Mouse (Mus musculus) mature B cell (primary cell): ENCODE results near the gene Nacc2.

Experiments used
- in situ Hi-C: fragments of 300-500 bp; cut with MboI; formaldehyde crosslinking; loops from 2 replicates; pipeline ENCODE4 v1.14.3; 2019

Gene Nacc2

GRCm38 (mm10) chr2:26123079-26123648 is at the start of gene Nacc2:
Gene Nacc2, minus strand, starts transcription at chr2:26123220.
- in situ Hi-C loops = no loop called here

GRCm38 (mm10) chr2:26172166-26172565 is 49.1 kb upstream of the Nacc2 start:
- in situ Hi-C loops = no loop called here

DNA sequence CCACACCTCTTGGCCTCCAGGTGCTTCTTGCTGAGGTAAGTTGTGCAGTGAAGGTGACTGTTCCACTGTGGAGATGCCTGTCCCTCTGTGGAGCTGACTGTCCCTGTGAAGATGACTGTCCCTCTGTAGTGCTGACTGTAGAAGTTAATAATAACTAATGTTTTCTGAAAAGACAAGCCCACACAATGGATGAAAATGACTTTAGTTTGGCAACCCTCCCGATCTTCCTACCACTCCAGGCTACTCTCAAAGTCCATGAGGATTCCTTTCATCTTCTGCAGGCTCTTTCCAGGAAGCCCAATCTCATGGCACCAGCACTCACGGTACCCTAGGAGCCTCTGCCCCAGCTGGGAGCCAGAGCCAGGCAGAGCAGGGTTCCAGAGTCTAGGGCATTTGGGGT is 47.4 kb upstream of the Nacc2 start:
- in situ Hi-C loops = no loop called here

GRCm38 (mm10) chr2:26168843-26169579 is 46.0 kb upstream of the Nacc2 start:
- in situ Hi-C loops = no loop called here

GRCm38 (mm10) chr2:26166890-26167289 is 43.9 kb upstream of the Nacc2 start:
- in situ Hi-C loops = no loop called here

DNA sequence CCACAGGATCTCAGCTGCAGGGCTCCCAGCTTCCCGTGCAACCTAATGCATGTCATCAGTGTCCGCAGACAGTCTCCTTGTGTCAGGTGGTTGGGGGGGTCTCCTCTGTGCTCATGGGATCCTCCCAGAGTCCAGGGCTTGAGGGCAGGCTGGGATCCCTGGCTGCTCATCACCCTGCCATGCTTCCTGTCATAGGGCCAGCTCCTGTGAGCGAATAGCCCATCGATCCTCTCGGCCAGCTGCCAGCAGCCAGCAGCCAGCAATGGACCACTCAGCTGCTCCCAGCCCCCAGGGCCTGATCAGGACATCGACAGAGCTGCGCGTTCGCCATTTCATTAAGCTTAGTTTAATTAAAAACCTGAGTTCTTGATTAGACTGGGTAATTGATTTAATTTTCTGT is 35.0 kb upstream of the Nacc2 start:
- in situ Hi-C loops = no loop called here

GRCm38 (mm10) chr2:26156191-26156977 is 33.4 kb upstream of the Nacc2 start:
- in situ Hi-C loops = no loop called here

DNA sequence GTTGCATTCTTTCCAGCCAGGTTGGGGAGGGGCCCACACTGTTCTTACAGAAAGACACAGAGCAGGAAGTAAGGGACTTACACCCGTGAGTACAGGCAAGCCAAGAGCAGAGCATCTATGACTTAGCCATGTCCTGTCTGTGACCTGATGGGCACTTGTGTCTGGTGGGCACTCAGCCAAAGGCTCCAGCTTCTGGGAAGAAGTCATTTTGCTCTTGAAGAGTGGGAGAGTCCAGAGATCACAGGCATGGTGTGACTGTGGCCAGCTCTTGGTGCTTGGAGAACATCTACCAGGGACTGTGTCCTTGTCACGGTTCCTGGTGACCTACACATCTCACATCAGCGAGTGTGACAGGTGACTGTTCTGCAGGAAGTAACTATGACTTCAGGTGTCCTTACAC is 32.7 kb upstream of the Nacc2 start:
- in situ Hi-C loops = no loop called here

DNA sequence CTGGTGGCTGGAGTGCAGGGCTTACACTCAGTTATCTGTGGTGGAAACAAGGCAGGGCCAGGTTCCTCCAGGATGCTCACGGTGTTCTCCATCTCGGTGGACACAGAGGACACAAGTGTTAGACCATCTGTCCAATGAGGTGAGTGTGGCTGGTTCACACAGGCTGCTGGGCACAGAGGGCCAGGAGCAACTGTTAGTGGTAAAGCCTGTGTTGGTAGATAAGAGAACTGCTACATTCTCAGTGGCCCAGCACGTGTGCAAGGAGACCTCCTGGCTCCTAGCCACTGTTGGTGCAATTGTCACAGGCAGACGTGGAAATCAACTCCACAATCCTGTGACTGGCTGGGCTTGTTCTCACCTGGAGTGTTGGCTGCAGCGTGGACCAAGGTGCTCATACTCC is 31.6 kb upstream of the Nacc2 start:
- in situ Hi-C loops = no loop called here

- in situ Hi-C loops = no loop called here
These were observed 30.9 kb upstream of the Nacc2 start for GRCm38 (mm10) chr2:26153909-26154340.

DNA sequence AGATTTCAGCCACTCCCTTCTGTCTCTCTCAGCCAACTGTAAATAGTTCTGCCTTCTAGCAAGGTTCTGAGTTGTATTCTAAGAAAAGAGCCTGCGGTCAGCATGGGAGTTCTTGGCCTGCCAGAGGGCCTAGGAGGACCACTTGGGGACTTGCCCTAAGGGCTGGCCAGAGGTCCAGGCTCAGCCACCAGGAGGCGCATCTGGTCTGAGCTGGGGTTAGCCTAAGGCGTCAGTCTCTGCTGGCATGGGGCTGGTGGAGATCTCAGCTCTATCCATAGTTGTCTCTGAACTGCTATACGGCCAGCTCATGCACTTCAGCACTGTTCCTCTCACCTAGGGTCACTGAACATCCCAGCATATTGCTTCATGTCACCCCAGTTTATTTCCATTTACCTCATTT is 30.3 kb upstream of the Nacc2 start:
- in situ Hi-C loops = no loop called here

DNA sequence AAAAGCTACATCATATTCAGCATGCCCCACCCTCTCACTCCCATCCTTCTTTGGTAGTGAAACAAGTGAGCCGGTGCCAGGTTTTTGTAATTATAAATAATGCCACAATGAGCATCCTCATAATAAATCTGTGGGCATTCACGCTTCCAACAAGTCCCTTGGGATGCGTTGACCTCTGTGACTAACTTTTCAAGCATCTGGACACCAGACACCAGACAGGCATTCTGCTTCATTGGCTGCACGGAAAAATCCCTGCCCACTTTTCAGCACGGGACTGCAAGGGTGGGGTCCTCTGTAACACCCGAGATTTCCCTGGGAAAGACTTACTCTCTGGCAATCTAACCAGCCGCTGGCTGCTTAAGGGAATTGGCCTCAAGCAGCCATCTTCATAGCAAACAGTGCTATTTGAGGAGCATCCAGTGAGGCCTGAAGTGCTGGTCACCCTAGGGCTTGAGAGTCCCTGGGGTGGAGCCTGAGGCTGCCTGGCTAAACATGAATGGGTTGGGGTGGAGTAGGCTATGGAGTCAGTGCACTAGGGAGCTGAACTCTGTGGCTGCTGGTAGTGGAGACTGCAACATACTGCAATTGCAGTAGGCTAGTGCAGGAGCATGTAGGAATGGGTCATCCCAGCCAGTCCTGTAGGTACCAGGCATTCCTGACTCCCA is 24.8 kb upstream of the Nacc2 start:
- in situ Hi-C loops = no loop called here

DNA sequence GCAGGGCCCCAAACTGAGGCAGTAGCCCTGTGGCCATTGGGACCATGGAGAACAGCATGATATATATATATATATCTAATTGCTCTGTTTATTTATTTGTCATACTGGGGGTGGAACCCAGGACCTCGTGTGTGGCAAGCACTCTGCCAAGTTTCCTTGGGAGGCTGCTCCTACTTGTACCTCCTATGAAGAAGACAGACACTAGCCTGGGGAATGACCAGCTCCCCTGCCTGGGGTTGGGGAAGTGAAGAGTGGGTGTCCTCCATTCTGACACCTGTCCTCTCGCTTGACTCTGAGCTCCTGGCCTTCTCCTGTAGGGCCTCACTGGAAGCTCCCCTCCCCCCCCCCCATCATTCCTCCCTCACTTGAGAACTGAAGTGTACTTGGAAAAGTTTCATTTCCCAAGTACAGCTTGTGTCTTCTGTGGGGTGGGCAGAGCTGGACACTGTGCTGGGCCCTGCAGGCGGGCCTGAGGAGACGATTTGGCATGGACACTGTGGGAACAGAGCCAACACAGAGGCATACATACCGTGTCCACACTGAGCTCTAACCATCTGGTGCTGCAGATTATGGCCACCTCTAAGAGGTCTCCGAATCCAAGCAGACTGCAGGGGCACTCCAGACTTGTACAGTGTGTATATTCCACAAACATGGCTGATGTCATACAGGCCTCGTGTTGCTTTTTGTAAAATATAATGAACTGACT is 23.5 kb upstream of the Nacc2 start:
- in situ Hi-C loops = no loop called here

DNA sequence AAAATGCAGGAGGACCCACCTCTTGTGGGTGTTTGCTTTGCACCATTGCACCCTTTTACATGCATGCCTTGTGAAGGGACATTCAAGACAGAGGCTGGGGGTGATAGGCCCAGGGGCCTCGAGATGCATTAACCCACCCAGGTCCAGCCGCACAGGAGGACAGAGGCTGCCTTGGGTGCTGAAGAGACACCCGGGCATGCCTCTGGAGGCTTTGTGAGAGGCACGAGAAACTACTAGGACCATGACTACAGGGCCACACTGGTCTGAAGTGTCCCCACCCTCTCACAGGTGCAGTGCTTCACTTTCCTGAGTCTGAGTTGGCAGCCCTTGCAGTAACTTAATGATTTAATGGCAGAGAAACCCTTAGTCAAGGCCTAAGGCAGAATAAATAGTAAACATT is 22.1 kb upstream of the Nacc2 start:
- in situ Hi-C loops = no loop called here

DNA sequence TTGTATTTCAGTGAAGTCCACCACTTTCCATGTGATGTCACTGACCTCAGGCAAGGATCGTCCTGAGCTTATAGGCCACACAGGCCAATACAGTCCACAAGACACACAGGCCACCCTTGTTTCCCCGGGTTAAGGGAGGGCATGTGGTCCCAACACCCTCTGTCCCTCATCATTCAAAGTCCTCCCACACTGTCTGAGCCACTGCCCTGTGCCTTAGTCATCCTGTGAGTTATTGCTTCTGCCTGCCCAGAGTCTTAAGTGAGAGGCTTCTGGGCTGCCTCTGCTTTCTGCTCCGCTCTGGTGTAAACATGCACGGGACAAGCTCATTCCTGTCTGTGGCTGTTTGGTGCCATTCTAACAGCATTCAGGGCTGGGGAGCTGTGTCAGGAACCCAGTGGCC is 21.3 kb upstream of the Nacc2 start:
- in situ Hi-C loops = no loop called here

DNA sequence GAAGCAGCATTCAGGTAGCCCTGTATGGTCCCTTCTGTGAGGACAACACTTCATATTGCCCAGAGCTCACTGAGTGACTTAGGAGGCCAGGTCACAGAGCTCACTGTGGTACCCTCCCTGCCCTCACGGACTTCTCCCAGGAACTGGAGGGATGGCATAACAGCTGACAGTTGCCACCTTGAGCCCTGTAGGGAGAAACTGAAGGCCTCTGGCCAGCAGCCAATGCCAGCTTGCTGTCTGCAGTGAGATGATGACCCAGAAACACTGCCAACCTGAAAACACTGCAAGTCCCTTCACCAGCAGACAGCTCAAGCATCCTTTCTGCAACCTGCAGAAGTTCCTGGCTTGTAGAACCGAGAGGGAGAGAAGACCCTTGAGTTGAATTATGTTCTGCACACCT is 20.5 kb upstream of the Nacc2 start:
- in situ Hi-C loops = no loop called here

DNA sequence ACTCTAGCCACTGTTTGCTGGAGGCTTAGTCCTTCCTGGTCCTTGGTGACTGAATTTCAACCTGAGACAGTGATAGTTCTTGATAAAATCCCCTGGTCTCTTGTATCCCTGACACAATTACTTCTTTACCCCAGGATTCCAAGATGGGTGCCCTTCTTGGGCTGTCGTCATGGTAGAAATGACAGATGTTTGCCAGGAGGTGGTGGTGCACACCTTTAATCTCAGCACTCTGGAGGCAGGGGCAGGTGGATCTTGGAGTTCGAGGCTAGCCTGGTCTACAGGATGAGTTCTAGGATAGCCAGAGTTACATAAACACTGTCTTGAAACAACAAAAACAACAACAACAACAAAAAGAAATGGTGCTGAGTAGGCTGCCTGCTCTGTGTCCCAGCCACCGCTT is 20.0 kb upstream of the Nacc2 start:
- in situ Hi-C loops = no loop called here

DNA sequence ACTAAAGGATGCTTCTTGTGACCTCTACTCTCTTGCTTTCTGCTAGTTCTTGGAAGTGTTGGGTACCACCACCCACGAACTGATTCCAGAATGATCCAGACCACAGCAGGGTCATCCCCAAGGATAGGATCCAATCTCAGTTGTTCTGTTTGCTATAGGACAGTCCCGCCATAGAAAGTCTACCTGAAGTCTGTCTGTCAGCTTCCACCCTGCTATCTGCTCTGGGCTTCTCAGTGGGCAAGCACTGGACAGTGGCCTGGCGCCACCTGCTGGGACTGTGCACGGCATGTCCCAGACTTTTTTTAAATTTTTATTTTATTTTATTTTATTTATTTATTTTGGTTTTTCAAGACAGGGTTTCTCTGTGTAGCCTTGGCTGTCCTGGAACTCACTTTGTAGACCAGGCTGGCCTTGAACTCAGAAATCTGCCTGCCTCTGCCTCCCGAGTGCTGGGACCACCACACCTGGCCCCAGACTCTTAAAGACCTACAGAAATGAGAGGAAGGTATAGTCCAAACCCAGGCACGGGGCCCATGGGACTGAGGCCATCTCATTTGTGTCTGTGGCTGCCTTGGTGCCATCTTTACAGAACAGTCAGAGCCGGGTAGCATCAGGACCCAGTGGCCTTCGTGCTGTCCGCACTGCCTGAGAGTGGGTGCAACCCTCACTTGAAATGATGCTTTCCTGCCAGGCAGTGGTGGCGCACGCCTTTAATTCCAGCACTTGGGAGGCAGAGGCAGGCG is 19.0 kb upstream of the Nacc2 start:
- in situ Hi-C loops = no loop called here

DNA sequence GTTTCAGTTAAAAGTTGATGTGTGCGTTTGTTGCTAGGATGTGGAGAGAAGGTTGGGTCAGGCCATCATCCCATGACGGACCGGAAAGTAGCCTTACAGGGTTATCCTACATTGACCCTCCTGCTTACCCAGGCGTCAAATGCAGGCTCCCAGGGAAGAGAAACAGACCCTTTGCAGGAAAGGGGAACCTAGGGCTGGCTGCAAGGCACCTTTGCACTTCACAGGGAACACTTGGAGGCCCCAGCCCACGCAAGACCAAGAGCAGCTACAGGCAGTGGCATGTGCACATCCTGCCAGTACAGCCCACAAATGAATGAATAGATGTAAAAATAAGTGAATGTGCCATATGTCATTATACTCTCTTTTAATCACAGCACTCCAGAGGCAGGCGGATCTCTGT is 17.9 kb upstream of the Nacc2 start:
- in situ Hi-C loops = no loop called here

DNA sequence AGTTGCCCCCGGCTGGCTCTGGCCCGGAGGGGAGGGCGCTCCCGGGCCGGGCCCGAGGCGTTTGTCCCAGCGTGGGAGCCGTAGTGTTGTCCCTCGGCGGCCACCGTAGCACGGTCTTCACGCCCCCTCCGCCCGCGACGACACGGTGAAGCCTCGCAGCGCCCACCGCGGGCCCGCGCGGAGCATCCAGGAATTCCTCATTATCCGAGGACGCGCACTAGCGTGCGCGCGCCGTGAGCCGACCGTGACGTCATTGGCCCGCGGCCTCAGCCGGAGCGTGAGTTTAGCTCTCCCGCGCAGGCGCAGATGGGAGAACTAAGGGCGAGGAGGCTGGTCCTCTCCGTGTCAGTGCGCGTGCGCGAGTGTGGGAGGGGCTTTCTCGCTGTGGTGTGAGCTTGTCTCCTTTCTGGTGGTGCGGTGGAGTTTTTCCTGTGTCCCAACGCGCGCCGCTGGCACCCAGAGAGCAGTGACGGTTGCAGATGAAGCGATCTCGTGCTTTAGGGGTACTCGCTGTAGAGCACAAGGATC is 17.3 kb upstream of the Nacc2 start:
- in situ Hi-C loops = no loop called here
